Mouse (Mus musculus) CH12.LX (cell line): ENCODE results near the gene Hoxb13. TPM values are rescaled to one million over a fixed set of nuclear protein-coding genes. Genes with fewer than 3 reads are reported as not detected.

Experiments
- DNase-seq: peaks from one replicate; pipeline ENCODE4 v3.0.0-alpha.2; 2013; ENCODE audit errors: extremely low read depth
- H3K27ac ChIP-seq: 2 replicates; pipeline ENCODE4 v1.5.1; 2012; ENCODE audit warnings: low read depth, mild to moderate bottlenecking, control low read depth, moderate library complexity; ENCODE audit not compliant: insufficient read depth
- H3K27me3 ChIP-seq: replicated peaks from 2 replicates; pipeline ENCODE3; 2012; ENCODE audit warnings: inconsistent platforms
- H3K36me3 ChIP-seq, 2 experiments: replicated peaks in 1 of 2; 2 replicates each; pipeline versions ENCODE3 to v1.6.1; 2012; ENCODE audit warnings: inconsistent platforms in 1 of 2, low read length in 1 of 2, mild to moderate bottlenecking in 1 of 2, mixed read lengths in 1 of 2, moderate library complexity in 1 of 2; ENCODE audit not compliant: control insufficient read depth in 1 of 2, insufficient read depth in 1 of 2
- H3K4me1 ChIP-seq, 2 experiments: 2 replicates each; pipeline ENCODE4 v1.6.1; 2012; ENCODE audit warnings: inconsistent platforms in 1 of 2, moderate library complexity in 1 of 2; ENCODE audit not compliant: insufficient read depth in 2 of 2, control insufficient read depth in 1 of 2
- H3K4me2 ChIP-seq: 2 replicates; pipeline ENCODE4 v1.6.1; 2012; ENCODE audit warnings: low read depth, mild to moderate bottlenecking, control low read depth; ENCODE audit not compliant: poor library complexity, insufficient read depth, severe bottlenecking
- H3K4me3 ChIP-seq, 3 experiments: fragments of 150-350 bp in 1 of 3; sonication (generic) in 1 of 3; replicated peaks in 1 of 3; 2 replicates each; pipeline versions ENCODE3 to v1.5.1; 2011 to 2012; ENCODE audit warnings: low read depth in 2 of 3, low read length in 2 of 3, mild to moderate bottlenecking in 2 of 3, moderate library complexity in 2 of 3, control low read depth in 1 of 3, improper control_type of control experiment in 1 of 3, inconsistent platforms in 1 of 3, mixed read lengths in 1 of 3; ENCODE audit not compliant: poor library complexity in 1 of 3
- H3K79me2 ChIP-seq: replicated peaks from 2 replicates; pipeline ENCODE4 v1.6.1; 2012; ENCODE audit warnings: mild to moderate bottlenecking, moderate library complexity; ENCODE audit not compliant: control insufficient read depth, poor library complexity, insufficient read depth, severe bottlenecking; ENCODE audit errors: extremely low read depth
- H3K9ac ChIP-seq: 2 replicates; pipeline ENCODE4 v1.6.1; 2012; ENCODE audit warnings: low read depth, mild to moderate bottlenecking, control low read depth, moderate library complexity; ENCODE audit not compliant: insufficient read depth
- H3K9me3 ChIP-seq: replicated peaks from 2 replicates; pipeline ENCODE3; 2012; ENCODE audit warnings: low read length, inconsistent platforms, mixed read lengths
- BHLHE40 ChIP-seq: IDR thresholded peaks from 2 replicates; pipeline ENCODE4 v1.6.1; 2011; ENCODE audit warnings: mild to moderate bottlenecking, low read depth, low read length, improper control_type of control experiment
- CHD2 ChIP-seq: IDR thresholded peaks from 2 replicates; pipeline ENCODE4 v1.6.1; 2011; ENCODE audit warnings: low read length, improper control_type of control experiment
- GABPA ChIP-seq: IDR thresholded peaks from 2 replicates; pipeline ENCODE4 v1.6.1; 2012; ENCODE audit warnings: low read depth, low read length, improper control_type of control experiment, inconsistent platforms; ENCODE audit not compliant: insufficient replicate concordance
- IRF4 ChIP-seq: IDR thresholded peaks from 2 replicates; pipeline ENCODE4 v1.6.1; 2014; ENCODE audit warnings: low read depth, mild to moderate bottlenecking, inconsistent platforms, low read length, improper control_type of control experiment
- JUND ChIP-seq: conservative IDR thresholded peaks from 2 replicates; pipeline ENCODE4 v1.6.1; 2011; ENCODE audit warnings: low read depth, low read length, improper control_type of control experiment
- MAFK ChIP-seq: IDR thresholded peaks from 2 replicates; pipeline ENCODE4 v1.6.1; 2011; ENCODE audit warnings: low read length, improper control_type of control experiment; ENCODE audit not compliant: insufficient replicate concordance
- MAZ ChIP-seq: IDR thresholded peaks from 2 replicates; pipeline ENCODE4 v1.6.1; 2012; ENCODE audit warnings: low read depth, mild to moderate bottlenecking, inconsistent platforms, low read length, improper control_type of control experiment, moderate library complexity
- MYC ChIP-seq: IDR thresholded peaks from 2 replicates; pipeline ENCODE4 v1.6.1; 2011; ENCODE audit warnings: low read depth, mild to moderate bottlenecking, improper control_type of control experiment, low read length
- NELFE ChIP-seq: IDR thresholded peaks from 2 replicates; pipeline ENCODE4 v1.6.1; 2011; ENCODE audit warnings: low read depth, low read length, improper control_type of control experiment
- NRF1 ChIP-seq: IDR thresholded peaks from 2 replicates; pipeline ENCODE4 v1.6.1; 2014; ENCODE audit warnings: low read depth, mild to moderate bottlenecking, inconsistent platforms, low read length, improper control_type of control experiment, moderate library complexity
- RCOR1 ChIP-seq: conservative IDR thresholded peaks from 2 replicates; pipeline ENCODE4 v1.6.1; 2012; ENCODE audit warnings: low read depth, mild to moderate bottlenecking, inconsistent platforms, low read length, improper control_type of control experiment
- SIN3A ChIP-seq: IDR thresholded peaks from 2 replicates; pipeline ENCODE4 v1.6.1; 2012; ENCODE audit warnings: low read length, improper control_type of control experiment, inconsistent platforms
- TCF12 ChIP-seq: IDR thresholded peaks from 2 replicates; pipeline ENCODE4 v1.6.1; 2014; ENCODE audit warnings: low read depth, mild to moderate bottlenecking, inconsistent platforms, low read length, improper control_type of control experiment
- USF1 ChIP-seq: IDR thresholded peaks from 2 replicates; pipeline ENCODE4 v1.6.1; 2014; ENCODE audit warnings: low read depth, mild to moderate bottlenecking, inconsistent platforms, low read length, improper control_type of control experiment
- USF2 ChIP-seq: conservative IDR thresholded peaks from 2 replicates; pipeline ENCODE4 v1.6.1; 2011; ENCODE audit warnings: low read depth, low read length, improper control_type of control experiment
- ZMIZ1 ChIP-seq: IDR thresholded peaks from 2 replicates; pipeline ENCODE4 v1.6.1; 2012; ENCODE audit warnings: low read depth, mild to moderate bottlenecking, inconsistent platforms, low read length, improper control_type of control experiment
- dilution Hi-C: fragments of 300-500 bp; cut with MboI; formaldehyde crosslinking; loops from 2 replicates; pipeline ENCODE4 v1.14.3; 2020; ENCODE audit warnings: low sequenced_read_pairs; ENCODE audit not compliant: extremely low pct_unique_long_range_greater_than_20kb, extremely low pct_ligation_motif_present
- in situ Hi-C: fragments of 300-500 bp; cut with MboI; formaldehyde crosslinking; loops from 3 replicates; pipeline ENCODE4 v1.14.3; 2019; ENCODE audit warnings: low sequenced_read_pairs, low pct_ligation_motif_present, low pct_unique_long_range_greater_than_20kb, mixed read lengths
- polyA plus RNA-seq: library from polyadenylated mRNA; unstranded; fragments of >175 nt; gene quantifications from 2 replicates; pipeline ENCODE4 v1.2.1, GENCODE M21; 2012; ENCODE audit warnings: low read depth; ENCODE audit not compliant: insufficient read length
- total RNA-seq, 2 experiments: library from RNA; depleted of rRNA; stranded (reverse); fragments of 300-350 nt in 1 of 2; fragments of >200 nt in 1 of 2; gene quantifications; 2 replicates each; pipeline ENCODE4 v1.2.3; 2012 to 2014

Gene Hoxb13
- total and polyA plus RNA-seq, 3 experiments = 0.08 TPM; not detected in 2

DNA sequence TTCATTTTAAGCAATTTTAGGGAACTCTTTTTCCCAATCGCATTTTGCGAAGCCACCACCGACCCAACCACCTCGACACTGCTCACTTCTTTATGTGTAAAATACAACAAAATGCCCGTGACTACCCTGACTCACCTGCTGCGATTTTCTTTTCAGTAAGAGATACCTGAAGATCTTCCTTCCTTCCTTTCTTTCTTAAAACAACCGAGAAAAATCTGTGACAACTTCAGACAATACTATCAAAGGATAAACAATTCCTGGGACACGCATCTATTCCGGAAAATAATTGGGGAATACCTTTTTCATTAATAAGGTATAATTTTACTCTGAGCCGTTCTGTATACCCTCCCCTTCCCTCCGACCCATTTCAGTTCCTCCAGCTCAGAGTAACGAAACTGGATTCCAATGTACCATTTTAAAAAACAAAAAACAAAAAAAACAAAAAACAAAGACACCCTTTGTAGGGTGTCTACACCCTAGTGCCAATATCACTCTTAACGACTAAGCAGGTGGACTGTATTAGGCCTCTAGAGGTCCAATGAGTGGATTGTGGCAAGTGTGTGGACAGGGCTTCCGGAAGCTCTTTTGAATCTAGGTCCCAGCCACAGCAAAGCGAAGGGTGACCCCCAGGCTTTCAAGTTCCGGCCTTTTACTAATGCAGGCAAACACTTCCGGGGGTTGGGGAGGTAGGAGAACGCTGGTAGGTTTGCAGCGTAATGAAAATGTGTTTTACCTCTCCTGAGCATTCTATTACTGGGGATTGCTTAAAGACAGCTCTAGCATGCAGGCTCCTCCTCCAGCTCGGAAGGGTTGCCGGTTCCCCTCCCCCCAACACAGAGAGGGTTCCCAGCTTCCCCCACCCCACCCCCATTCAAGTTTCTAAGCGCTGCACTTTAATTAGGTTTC lies 5.3 kb downstream of the Hoxb13 start (continued):
- TF ChIP-seq MYC (0 out of 2 replicates have a peak, but pooled peaks have one; percentile 57), IRF4 (0 out of 2 replicates have a peak, but pooled peaks have one; percentile 70), TCF12 (peak; percentile 80), NELFE (peak; percentile 67), JUND (no peak), MAFK (0 out of 2 replicates have a peak, but pooled peaks have one; percentile 41), BHLHE40 (peak; percentile 53; the same call in 1 of the 2 replicates), SIN3A (peak; percentile 88), GABPA (no peak), USF2 (no peak), RCOR1 (peak; percentile 78; the same call in 1 of the 2 replicates), USF1 (no peak)

DNA sequence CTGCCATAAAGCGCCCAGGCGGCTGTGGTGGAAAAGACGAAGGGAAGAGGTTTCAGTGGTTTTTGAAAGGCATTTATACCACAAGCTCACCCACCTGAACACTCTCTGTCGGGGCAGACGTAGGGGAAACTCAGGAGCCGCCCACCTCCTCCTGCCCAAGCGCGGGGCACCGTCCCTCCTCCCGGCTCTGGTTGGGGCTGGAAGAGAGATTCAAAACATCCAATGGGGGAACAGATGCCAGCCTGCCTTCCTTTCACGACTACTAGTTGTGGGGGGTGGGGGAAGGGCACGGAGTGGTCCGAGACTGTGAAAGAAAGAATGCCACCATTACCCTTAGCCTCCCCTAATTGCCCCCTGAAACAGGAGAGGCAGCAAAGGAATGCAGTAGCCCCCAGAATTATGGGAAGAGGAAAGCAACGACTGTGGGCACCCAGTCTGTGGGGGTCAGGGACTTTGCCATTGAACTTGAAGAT lies 6.1 kb downstream of the Hoxb13 start:
- Histone ChIP-seq H3K36me3 (peaks cover 0 to 22% of the 10 kb centered on the region in 2 experiments), H3K9ac (peak overlapping the region; percentile 64), H3K4me2 (peak overlapping the region; percentile 98), H3K4me3 (peak overlapping the region; percentile 58 to 69 (median 60)), H3K27ac (peak overlapping the region; percentile 14; the same call in 1 of the 2 replicates), H3K4me1 (peaks cover 0 to 41% of the 10 kb centered on the region in 2 experiments; a peak in 2 of 4 replicates), H3K27me3 (no peaks in the 10 kb centered on the region), H3K79me2 (no peaks in the 10 kb centered on the region), H3K9me3 (no peaks in the 10 kb centered on the region)
- TF ChIP-seq NRF1 (0 out of 2 replicates have a peak, but pooled peaks have one; percentile 8), MAZ (0 out of 2 replicates have a peak, but pooled peaks have one; percentile 11), ZMIZ1 (no peak), CHD2 (peak; percentile 74)
- dilution Hi-C loops (no loop called here), in situ Hi-C loops (no loop called here)
- peak; percentile 79 for DNase-seq
